Mouse (Mus musculus): ENCODE measurements around the gene Slc6a8. TPM values are rescaled to one million over a fixed set of nuclear protein-coding genes. Genes with fewer than 3 reads are reported as not detected.

Slc6a8 gene
- 6.6 and 7.4 TPM in 2 replicates for polyA plus RNA-seq (2015; fragmentation: Nextera tagmentation; extraction: Ambion mirVana)

DNA sequence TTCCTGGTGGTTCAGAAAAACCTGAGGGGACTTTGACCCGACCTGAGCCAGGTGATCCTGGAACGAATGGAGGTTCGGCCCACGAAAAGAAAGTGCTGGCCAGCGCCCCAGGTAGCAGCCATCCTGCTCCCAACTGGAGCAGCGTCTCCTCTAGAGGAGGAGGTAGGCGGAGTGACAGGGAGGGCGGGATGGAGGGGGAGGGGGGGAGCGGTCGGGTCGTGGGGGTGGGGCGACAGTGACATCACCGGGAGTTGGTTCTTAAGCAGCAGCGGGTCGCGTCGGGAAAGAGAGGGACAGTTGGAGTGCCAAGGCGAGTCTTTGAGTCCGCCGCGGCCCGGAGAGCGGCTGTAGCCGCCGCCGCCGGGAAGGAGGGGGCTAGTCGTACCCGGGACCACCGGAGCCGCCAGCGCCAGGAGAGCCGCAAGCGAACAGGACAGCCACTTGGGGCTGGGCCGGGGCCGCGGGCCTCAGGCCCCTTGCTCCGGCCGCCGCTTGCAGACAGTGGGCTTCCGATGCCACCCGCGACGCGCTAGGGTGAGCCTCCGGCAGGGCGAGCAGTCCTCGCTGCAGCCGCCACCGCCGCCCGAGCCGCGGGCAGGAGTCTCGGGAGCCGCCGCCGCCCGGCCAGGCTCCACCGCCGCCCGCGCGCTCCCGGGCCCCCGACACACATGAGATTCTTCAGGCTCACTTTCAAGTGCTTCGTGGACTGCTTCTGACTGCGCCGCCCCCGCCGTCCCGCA, at the start of gene Slc6a8:
Slc6a8 (plus strand) TSS at position 272 of the 740 bp plus-strand sequence.
- Histone ChIP-seq H3K27ac (peak within 1 kb of the TSS; percentile 71), H3K4me1 (peaks cover 21% of the 10 kb centered on the region), H3K36me3 (replicated peaks) (no peaks in the 10 kb centered on the region), H3K4me3 (peak within 1 kb of the TSS; percentile 66), H3K27me3 (replicated peaks) (no peaks in the 10 kb centered on the region), H3K9ac (peak within 1 kb of the TSS; percentile 67), H3K9me3 (no peaks in the 10 kb centered on the region), H3K4me2 (peak within 1 kb of the TSS; percentile 71)
- ATAC-seq (replicated peaks) = peak; percentile 79
- 16% methylated on average over 29 of the region's 72 CpGs for WGBS

DNA sequence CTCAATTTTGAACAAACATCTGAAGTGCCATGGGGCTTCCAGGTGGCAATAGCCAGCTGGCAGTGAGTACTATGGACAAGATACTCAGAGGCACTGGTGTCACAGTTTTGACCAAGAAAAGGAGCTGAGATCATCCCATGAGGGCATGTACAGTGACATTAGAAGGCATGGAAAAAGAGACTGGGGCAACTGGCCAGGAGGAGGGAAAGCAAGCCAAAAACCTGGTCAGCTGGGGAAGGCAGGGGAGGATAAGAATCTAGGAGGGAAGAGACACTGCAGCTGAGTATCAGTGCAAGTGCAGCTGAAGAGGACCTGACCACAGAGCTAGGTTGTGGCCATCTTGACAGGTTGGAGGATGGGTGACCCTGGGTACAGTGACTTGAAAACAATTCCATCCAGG, 46.0 kb upstream of the Slc6a8 start:
- no peaks in the 10 kb centered on the region for H3K27me3 ChIP-seq (replicated peaks)
- no peaks in the 10 kb centered on the region for H3K36me3 ChIP-seq (replicated peaks)
- H3K9ac ChIP-seq = no peak overlapping the region
- H3K27ac ChIP-seq = no peak overlapping the region
- H3K4me3 ChIP-seq = no peak overlapping the region
- no peak for ATAC-seq (replicated peaks)
- H3K4me2 ChIP-seq = no peak overlapping the region
- H3K9me3 ChIP-seq = no peaks in the 10 kb centered on the region
- H3K4me1 ChIP-seq = no peaks in the 10 kb centered on the region

- no peak overlapping the region for H3K27ac ChIP-seq
- no peak overlapping the region for H3K9ac ChIP-seq
- no peaks in the 10 kb centered on the region for H3K36me3 ChIP-seq (replicated peaks)
- H3K4me1 ChIP-seq = peaks cover 21% of the 10 kb centered on the region; the same call in 1 of the 2 replicates
- ATAC-seq (replicated peaks) = no peak
- H3K9me3 ChIP-seq = no peaks in the 10 kb centered on the region
- H3K4me3 ChIP-seq = peak overlapping the region; percentile 25
- H3K4me2 ChIP-seq = peak overlapping the region; percentile 48
- 19% methylated on average over 19 of the region's 19 CpGs for WGBS
- peaks cover 51% of the 10 kb centered on the region for H3K27me3 ChIP-seq (replicated peaks)
These were observed 37.5 kb upstream of the Slc6a8 start for GRCm38 (mm10) chrX:73635425-73635824.

DNA sequence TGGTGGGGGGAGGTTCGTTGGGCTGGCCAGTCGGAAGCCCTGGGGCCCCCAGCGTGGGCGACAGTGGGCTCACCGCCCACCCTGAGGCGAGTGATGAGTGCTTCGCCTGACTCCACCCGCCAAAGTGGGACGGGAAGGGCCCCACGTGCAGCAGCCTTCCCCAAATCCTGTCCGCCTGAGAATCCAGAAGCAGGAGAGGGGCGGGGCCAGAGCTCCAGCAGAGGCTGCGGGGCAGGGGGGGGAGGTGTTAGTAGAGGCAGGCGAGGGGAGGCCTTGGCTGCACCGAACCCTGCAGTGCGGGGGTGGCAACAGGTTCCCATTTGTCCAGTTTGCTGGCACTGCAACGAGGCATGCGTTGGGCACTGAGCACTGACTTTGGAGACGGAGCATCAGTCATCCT, 35.5 kb upstream of the Slc6a8 start:
- peaks cover 62% of the 10 kb centered on the region for H3K27me3 ChIP-seq (replicated peaks)
- 19% methylated on average over 19 of the region's 19 CpGs for WGBS

DNA sequence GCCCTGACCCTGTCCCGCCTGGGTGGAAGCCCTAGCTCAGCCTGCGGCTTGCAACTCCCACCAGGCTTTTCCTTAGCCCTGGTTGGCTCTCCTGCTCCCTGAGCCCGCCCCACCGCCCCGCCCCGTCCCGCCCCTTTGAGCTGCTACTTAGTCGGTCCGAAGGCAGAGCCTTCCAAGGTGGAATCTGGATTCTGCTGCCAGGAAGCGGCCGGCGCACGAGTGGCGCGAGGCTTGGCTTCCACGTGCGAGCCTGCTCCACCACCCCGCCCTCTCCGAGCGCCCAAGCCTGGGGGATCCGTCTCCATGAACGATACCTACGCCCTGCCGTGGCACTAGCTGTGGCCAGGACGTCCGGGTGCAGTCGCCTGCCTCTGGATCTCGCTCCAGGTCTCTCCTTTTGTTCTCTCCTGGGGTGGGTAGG, 33.7 kb upstream of the Slc6a8 start, which contains the start of gene Dusp9:
Dusp9 (plus strand) TSS at position 165 of the 421 bp plus-strand sequence.
- peak; percentile 74 for ATAC-seq (replicated peaks)
- Histone ChIP-seq H3K36me3 (replicated peaks) (no peaks in the 10 kb centered on the region), H3K27ac (no peak within 1 kb of the TSS), H3K4me2 (peak within 1 kb of the TSS; percentile 51), H3K9me3 (no peaks in the 10 kb centered on the region), H3K27me3 (replicated peaks) (peaks cover 61% of the 10 kb centered on the region), H3K9ac (no peak within 1 kb of the TSS), H3K4me1 (peaks cover 21% of the 10 kb centered on the region; the same call in 1 of the 2 replicates), H3K4me3 (peak within 1 kb of the TSS; percentile 26)
- 13% methylated on average over 28 of the region's 28 CpGs for WGBS

More for the DNA sequence above, 35.5 kb upstream of the Slc6a8 start:
- no peak for ATAC-seq (replicated peaks)
- Histone ChIP-seq H3K27ac (no peak overlapping the region), H3K4me3 (peak overlapping the region; percentile 36), H3K9me3 (no peaks in the 10 kb centered on the region), H3K4me2 (peak overlapping the region; percentile 85), H3K9ac (peak overlapping the region; percentile 22; the same call in 1 of the 2 replicates), H3K4me1 (peaks cover 21% of the 10 kb centered on the region; the same call in 1 of the 2 replicates), H3K36me3 (replicated peaks) (no peaks in the 10 kb centered on the region)

- 28% methylated on average over 40 of the region's 41 CpGs for WGBS
- H3K4me2 ChIP-seq = peak overlapping the region; percentile 51
- peaks cover 21% of the 10 kb centered on the region; the same call in 1 of the 2 replicates for H3K4me1 ChIP-seq
- no peaks in the 10 kb centered on the region for H3K9me3 ChIP-seq
- peak overlapping the region; percentile 24 for H3K4me3 ChIP-seq
- peaks cover 54% of the 10 kb centered on the region for H3K27me3 ChIP-seq (replicated peaks)
- H3K36me3 ChIP-seq (replicated peaks) = no peaks in the 10 kb centered on the region
- H3K27ac ChIP-seq = no peak overlapping the region
- no peak overlapping the region for H3K9ac ChIP-seq
- ATAC-seq (replicated peaks) = no peak
These were observed 33.0 kb upstream of the Slc6a8 start for GRCm38 (mm10) chrX:73639901-73640469.

DNA sequence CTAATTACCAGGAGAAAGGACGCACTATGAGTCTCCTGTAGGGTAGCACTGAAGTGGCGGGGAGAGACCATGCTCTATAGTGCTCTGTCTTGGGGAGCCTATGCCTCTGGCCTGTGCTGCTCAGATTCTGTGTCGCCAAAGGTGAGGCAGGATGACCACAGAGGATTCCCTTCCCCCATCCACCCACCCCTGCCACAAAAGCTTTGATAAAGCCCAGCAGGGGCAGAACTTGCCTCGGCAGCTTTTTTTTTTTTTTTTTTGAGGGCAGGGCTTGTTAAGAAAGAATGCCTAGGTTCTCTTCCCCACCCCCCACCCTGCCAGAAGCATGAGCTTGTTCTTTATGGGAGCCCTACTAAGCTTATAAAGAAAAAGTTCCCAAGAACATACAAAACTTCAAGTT, 27.8 kb upstream of the Slc6a8 start:
- Histone ChIP-seq H3K27me3 (replicated peaks) (peaks cover 14% of the 10 kb centered on the region), H3K4me1 (peaks cover 1% of the 10 kb centered on the region; the same call in 1 of the 2 replicates), H3K36me3 (replicated peaks) (no peaks in the 10 kb centered on the region), H3K4me2 (no peak overlapping the region), H3K9me3 (no peaks in the 10 kb centered on the region), H3K9ac (no peak overlapping the region), H3K27ac (no peak overlapping the region), H3K4me3 (no peak overlapping the region)
- ATAC-seq (replicated peaks) = no peak
- WGBS = 31% methylated on average over 4 of the region's 4 CpGs

GRCm38 (mm10) chrX:73650869-73651268, 22.1 kb upstream of the Slc6a8 start:
- no peaks in the 10 kb centered on the region for H3K36me3 ChIP-seq (replicated peaks)
- H3K27me3 ChIP-seq (replicated peaks) = no peaks in the 10 kb centered on the region
- H3K4me2 ChIP-seq = no peak overlapping the region
- WGBS = 85% methylated on average over 3 of the region's 3 CpGs
- no peaks in the 10 kb centered on the region for H3K4me1 ChIP-seq
- H3K9me3 ChIP-seq = no peaks in the 10 kb centered on the region
- H3K27ac ChIP-seq = no peak overlapping the region
- H3K4me3 ChIP-seq = no peak overlapping the region
- H3K9ac ChIP-seq = no peak overlapping the region
- no peak for ATAC-seq (replicated peaks)

DNA sequence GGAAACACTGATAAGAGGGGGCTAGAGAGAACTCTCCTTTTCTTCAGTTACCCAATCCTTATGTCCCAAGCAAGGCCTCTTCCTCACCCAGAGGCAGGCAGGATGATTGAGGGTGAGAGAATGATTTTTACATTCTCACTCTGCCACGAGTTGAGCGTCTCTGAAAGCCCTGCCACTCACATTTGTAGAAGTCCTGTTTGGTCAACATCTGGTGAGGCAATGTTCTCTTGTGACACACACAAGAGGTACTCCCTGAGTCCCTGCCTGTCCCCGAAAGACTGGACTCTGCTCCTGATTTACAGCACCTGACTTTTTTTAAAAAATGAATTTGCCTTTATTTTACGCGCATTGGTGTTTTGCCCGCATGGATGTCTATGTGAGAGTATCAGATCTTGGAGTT, 19.6 kb upstream of the Slc6a8 start:
- no peaks in the 10 kb centered on the region for H3K36me3 ChIP-seq (replicated peaks)
- WGBS = 83% methylated on average over 6 of the region's 6 CpGs
- H3K9me3 ChIP-seq = no peaks in the 10 kb centered on the region
- H3K27me3 ChIP-seq (replicated peaks) = no peaks in the 10 kb centered on the region
- H3K4me2 ChIP-seq = no peak overlapping the region
- H3K4me1 ChIP-seq = peaks cover 6% of the 10 kb centered on the region
- H3K9ac ChIP-seq = no peak overlapping the region
- no peak overlapping the region for H3K4me3 ChIP-seq
- no peak overlapping the region for H3K27ac ChIP-seq
- no peak for ATAC-seq (replicated peaks)

DNA sequence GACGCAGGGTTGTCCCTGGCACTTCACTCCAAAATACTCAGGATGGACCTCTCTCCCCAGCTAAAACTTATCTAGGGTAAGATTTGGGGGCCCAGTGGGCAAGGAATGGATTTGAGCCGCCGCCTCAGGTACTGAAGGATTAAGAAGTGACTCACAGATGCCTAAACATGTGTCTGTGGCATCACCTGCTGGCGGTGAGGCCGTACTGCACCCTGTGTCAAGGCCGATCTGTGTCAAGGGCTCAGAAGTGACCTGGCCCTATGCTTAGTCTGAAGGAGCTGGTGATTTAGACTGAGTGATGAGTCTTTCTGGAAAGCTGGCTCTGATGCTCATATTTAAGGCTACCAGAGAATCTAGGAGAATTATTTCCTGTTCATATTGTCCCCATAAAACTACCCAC, 18.8 kb upstream of the Slc6a8 start:
- Histone ChIP-seq H3K4me1 (peaks cover 10% of the 10 kb centered on the region), H3K27me3 (replicated peaks) (no peaks in the 10 kb centered on the region), H3K9me3 (no peaks in the 10 kb centered on the region), H3K4me3 (no peak overlapping the region), H3K4me2 (no peak overlapping the region), H3K9ac (no peak overlapping the region), H3K36me3 (replicated peaks) (no peaks in the 10 kb centered on the region), H3K27ac (no peak overlapping the region)
- peak; percentile 54 for ATAC-seq (replicated peaks)
- WGBS = 21% methylated on average over 6 of the region's 6 CpGs

DNA sequence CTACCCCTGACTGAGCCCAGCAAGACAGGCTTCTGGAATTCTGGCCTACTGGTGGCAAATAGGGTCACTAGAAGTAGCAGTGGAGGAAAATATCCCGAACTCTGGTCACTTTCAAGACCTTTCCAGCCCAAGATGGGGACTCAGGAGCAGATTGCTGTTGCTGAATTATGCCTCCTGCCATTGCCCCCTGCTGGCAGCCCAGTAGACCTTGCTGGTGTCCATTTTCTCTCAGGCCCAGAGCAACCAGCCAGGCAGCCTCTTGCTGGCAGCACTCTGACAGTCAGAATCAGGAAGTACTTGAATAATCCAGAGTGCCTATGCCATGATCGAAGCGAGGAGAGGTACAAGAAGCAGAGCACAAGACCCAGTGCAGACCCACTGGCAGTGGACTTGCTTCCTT, 17.4 kb upstream of the Slc6a8 start:
- WGBS = 71% methylated on average over 3 of the region's 3 CpGs
- no peak overlapping the region for H3K27ac ChIP-seq

GRCm38 (mm10) chrX:73658391-73658790, 14.6 kb upstream of the Slc6a8 start:
- no peak overlapping the region for H3K27ac ChIP-seq
- H3K4me3 ChIP-seq = peak overlapping the region; percentile 54
- H3K27me3 ChIP-seq (replicated peaks) = no peaks in the 10 kb centered on the region
- peak overlapping the region; percentile 56 for H3K4me2 ChIP-seq
- no peaks in the 10 kb centered on the region for H3K36me3 ChIP-seq (replicated peaks)
- WGBS = 40% methylated on average over 7 of the region's 7 CpGs
- H3K9ac ChIP-seq = no peak overlapping the region
- H3K9me3 ChIP-seq = no peaks in the 10 kb centered on the region
- H3K4me1 ChIP-seq = peaks cover 19% of the 10 kb centered on the region
- ATAC-seq (replicated peaks) = no peak

More for the DNA sequence above, 17.4 kb upstream of the Slc6a8 start:
- Histone ChIP-seq H3K9me3 (no peaks in the 10 kb centered on the region), H3K4me3 (no peak overlapping the region), H3K27me3 (replicated peaks) (no peaks in the 10 kb centered on the region), H3K4me2 (no peak overlapping the region), H3K4me1 (peaks cover 15% of the 10 kb centered on the region), H3K9ac (no peak overlapping the region), H3K36me3 (replicated peaks) (no peaks in the 10 kb centered on the region)
- ATAC-seq (replicated peaks) = no peak

All from midbrain, embryonic 15.5 days (tissue).